Mouse (Mus musculus) embryonic facial prominence, embryonic 11.5 days (tissue): ENCODE results near the gene Gse1. TPM values are rescaled to one million over a fixed set of nuclear protein-coding genes. Genes with fewer than 3 reads are reported as not detected.

ENCODE experiments used
- ATAC-seq: fragments of 200-750 bp; cut with Nextera tagmentation; replicated peaks from 2 replicates; pipeline ENCODE4 v1.8.0; 2017; ENCODE audit warnings: low read depth; ENCODE audit not compliant: insufficient number of reproducible peaks, low FRiP score, low TSS enrichment
- DNase-seq: peaks from one replicate; pipeline ENCODE4 v3.0.0-alpha.2; 2015; ENCODE audit warnings: low spot score
- H3K27ac ChIP-seq: fragments of 300-500 bp; sonication (generic); replicated peaks from 2 replicates; pipeline ENCODE4 v1.5.1; 2014; ENCODE audit warnings: mild to moderate bottlenecking, low read depth, low read length, control low read depth
- H3K27me3 ChIP-seq: fragments of 300-500 bp; sonication (generic); 2 replicates; pipeline ENCODE4 v1.6.1; 2014; ENCODE audit warnings: mild to moderate bottlenecking, low read length, moderate library complexity, mixed read lengths; ENCODE audit not compliant: control insufficient read depth, insufficient read depth
- H3K36me3 ChIP-seq: fragments of 300-500 bp; sonication (generic); replicated peaks from 2 replicates; pipeline ENCODE4 v1.6.1; 2014; ENCODE audit warnings: low read depth, mild to moderate bottlenecking, low read length, moderate library complexity, mixed read lengths; ENCODE audit not compliant: control insufficient read depth, insufficient read depth
- H3K4me1 ChIP-seq: fragments of 300-500 bp; sonication (generic); 2 replicates; pipeline ENCODE4 v1.6.1; 2014; ENCODE audit warnings: low read length, mixed read lengths; ENCODE audit not compliant: control insufficient read depth, insufficient read depth
- H3K4me2 ChIP-seq: fragments of 300-500 bp; sonication (generic); 2 replicates; pipeline ENCODE4 v1.6.1; 2014; ENCODE audit warnings: low read depth, mild to moderate bottlenecking, control low read depth, low read length, moderate library complexity
- H3K4me3 ChIP-seq: fragments of 300-500 bp; sonication (generic); 2 replicates; pipeline ENCODE4 v1.5.1; 2014; ENCODE audit warnings: low read depth, low read length, control low read depth
- H3K9ac ChIP-seq: fragments of 300-500 bp; sonication (generic); replicated peaks from 2 replicates; pipeline ENCODE4 v1.6.1; 2014; ENCODE audit warnings: mild to moderate bottlenecking, control low read depth, low read length
- H3K9me3 ChIP-seq: fragments of 300-500 bp; sonication (generic); replicated peaks from 2 replicates; pipeline ENCODE4 v1.6.1; 2016; ENCODE audit warnings: mild to moderate bottlenecking, low read length, inconsistent platforms, mixed read lengths; ENCODE audit not compliant: control insufficient read depth
- WGBS: fragments of 180-500 bp; shearing (Covaris S2); extraction: QIAGEN DNeasy Blood & Tissue Kit; methylation state at CpG from one replicate; pipeline ENCODE4 v1.1.7; 2014; 5-methylcytosine and 5-hydroxymethylcytosine counted together
- polyA plus RNA-seq: library from polyadenylated mRNA; unstranded; fragments of >200 nt; fragmentation: Nextera tagmentation; extraction: Ambion mirVana; gene quantifications from 2 replicates; pipeline ENCODE4 v1.2.1, GENCODE M21; 2014

The Gse1 gene
- polyA plus RNA-seq, 1 experiment from 2014 or later: 8.1 TPM

- Histone ChIP-seq H3K36me3 (no peaks in the 10 kb centered on the region), H3K9me3 (no peaks in the 10 kb centered on the region), H3K4me2 (no peak overlapping the region), H3K4me1 (peaks cover 44% of the 10 kb centered on the region), H3K27me3 (no peaks in the 10 kb centered on the region), H3K4me3 (no peak overlapping the region), H3K27ac (peak overlapping the region; percentile 16; the same call in 1 of the 2 replicates), H3K9ac (peak overlapping the region; percentile 7)
- DNase-seq (peak; percentile 27), ATAC-seq (no peak)
- 22% methylated on average over 9 of the region's 9 CpGs for WGBS
These were observed 56.0 kb downstream of the Gse1 start for GRCm38 (mm10) chr8:120284265-120284664.

GRCm38 (mm10) chr8:120285033-120285432 is 56.8 kb downstream of the Gse1 start:
- Histone ChIP-seq H3K4me3 (no peak overlapping the region), H3K27me3 (no peaks in the 10 kb centered on the region; the same call in 1 of the 2 replicates), H3K27ac (peak overlapping the region; percentile 13; the same call in 1 of the 2 replicates), H3K4me1 (peaks cover 51% of the 10 kb centered on the region), H3K9me3 (no peaks in the 10 kb centered on the region), H3K9ac (no peak overlapping the region; the same call in 1 of the 2 replicates), H3K36me3 (no peaks in the 10 kb centered on the region), H3K4me2 (no peak overlapping the region)
- no peak for ATAC-seq
- 39% methylated on average over 3 of the region's 3 CpGs for WGBS
- DNase-seq: peak; percentile 20

GRCm38 (mm10) chr8:120285878-120286277 is 57.6 kb downstream of the Gse1 start:
- Histone ChIP-seq H3K27me3 (no peaks in the 10 kb centered on the region; the same call in 1 of the 2 replicates), H3K36me3 (no peaks in the 10 kb centered on the region), H3K4me1 (peaks cover 48% of the 10 kb centered on the region), H3K27ac (no peak overlapping the region), H3K9me3 (no peaks in the 10 kb centered on the region), H3K9ac (no peak overlapping the region), H3K4me3 (no peak overlapping the region), H3K4me2 (no peak overlapping the region)
- DNase-seq (no peak), ATAC-seq (no peak)
- WGBS: 65% methylated on average over 9 of the region's 9 CpGs

- Histone ChIP-seq H3K9ac (no peak overlapping the region), H3K27ac (peak overlapping the region; percentile 70), H3K36me3 (no peaks in the 10 kb centered on the region), H3K9me3 (no peaks in the 10 kb centered on the region), H3K4me2 (no peak overlapping the region; the same call in 1 of the 2 replicates), H3K4me1 (peaks cover 53% of the 10 kb centered on the region), H3K4me3 (no peak overlapping the region), H3K27me3 (no peaks in the 10 kb centered on the region; the same call in 1 of the 2 replicates)
- DNase-seq (peak; percentile 81), ATAC-seq (peak; percentile 35)
- 25% methylated on average over 21 of the region's 21 CpGs for WGBS
These were observed 60.1 kb downstream of the Gse1 start for GRCm38 (mm10) chr8:120288122-120288908.

- no peaks in the 10 kb centered on the region for H3K36me3 ChIP-seq
- H3K9me3 ChIP-seq: no peaks in the 10 kb centered on the region
- no peaks in the 10 kb centered on the region; the same call in 1 of the 2 replicates for H3K27me3 ChIP-seq
- ATAC-seq (no peak), DNase-seq (no peak)
- no peak overlapping the region for H3K4me2 ChIP-seq
- H3K27ac ChIP-seq: peak overlapping the region; percentile 35; the same call in 1 of the 2 replicates
- H3K4me1 ChIP-seq: peaks cover 57% of the 10 kb centered on the region
- H3K9ac ChIP-seq: no peak overlapping the region
- no peak overlapping the region for H3K4me3 ChIP-seq
- 77% methylated on average over 7 of the region's 7 CpGs for WGBS
These were observed 60.9 kb downstream of the Gse1 start for GRCm38 (mm10) chr8:120289191-120289590.

GRCm38 (mm10) chr8:120289698-120290181 is 61.5 kb downstream of the Gse1 start:
- DNase-seq: no peak
- H3K27me3 ChIP-seq: no peaks in the 10 kb centered on the region; the same call in 1 of the 2 replicates
- no peak overlapping the region; the same call in 1 of the 2 replicates for H3K9ac ChIP-seq
- H3K9me3 ChIP-seq: no peaks in the 10 kb centered on the region
- H3K4me2 ChIP-seq: no peak overlapping the region; the same call in 1 of the 2 replicates
- no peak overlapping the region for H3K4me3 ChIP-seq
- WGBS: 42% methylated on average over 10 of the region's 10 CpGs
- peaks cover 54% of the 10 kb centered on the region for H3K4me1 ChIP-seq
- 0 out of 2 replicates have a peak overlapping the region, but pooled peaks have one; percentile 35 for H3K27ac ChIP-seq
- H3K36me3 ChIP-seq: no peaks in the 10 kb centered on the region
- ATAC-seq: no peak

GRCm38 (mm10) chr8:120290614-120291013 is 62.4 kb downstream of the Gse1 start:
- Histone ChIP-seq H3K36me3 (no peaks in the 10 kb centered on the region), H3K4me3 (no peak overlapping the region), H3K27ac (no peak overlapping the region), H3K4me1 (peaks cover 58% of the 10 kb centered on the region), H3K9me3 (no peaks in the 10 kb centered on the region), H3K4me2 (no peak overlapping the region), H3K9ac (no peak overlapping the region), H3K27me3 (no peaks in the 10 kb centered on the region; the same call in 1 of the 2 replicates)
- 64% methylated on average over 15 of the region's 15 CpGs for WGBS
- ATAC-seq (no peak), DNase-seq (no peak)

GRCm38 (mm10) chr8:120291650-120292049 is 63.4 kb downstream of the Gse1 start:
- no peak for DNase-seq
- H3K9ac ChIP-seq: no peak overlapping the region
- H3K4me1 ChIP-seq: peaks cover 60% of the 10 kb centered on the region
- no peak overlapping the region for H3K4me3 ChIP-seq
- H3K27ac ChIP-seq: no peak overlapping the region
- H3K4me2 ChIP-seq: no peak overlapping the region
- no peaks in the 10 kb centered on the region for H3K9me3 ChIP-seq
- 79% methylated on average over 9 of the region's 9 CpGs for WGBS
- no peaks in the 10 kb centered on the region for H3K36me3 ChIP-seq
- no peak for ATAC-seq
- H3K27me3 ChIP-seq: no peaks in the 10 kb centered on the region; the same call in 1 of the 2 replicates
